Mouse (Mus musculus): ENCODE measurements at regions not wholly inside any gene's neighbourhood (a gene's known extent, or its start where the extent isn't known, plus 50 kb on each side); places are given as distances from the start of the nearest gene placed in this dataset.

GRCm38 (mm10) chr15:13455560-13456219, 282.2 kb upstream of the Cdh6 start:
- DNase-seq = no peak

- no peak for DNase-seq
Measured at GRCm38 (mm10) chr15:13450385-13450784, 276.9 kb upstream of the Cdh6 start.

GRCm38 (mm10) chr15:13434608-13435007, 261.1 kb upstream of the Cdh6 start:
- DNase-seq = no peak

GRCm38 (mm10) chr15:13432971-13433370, 259.5 kb upstream of the Cdh6 start:
- no peak for DNase-seq

DNA sequence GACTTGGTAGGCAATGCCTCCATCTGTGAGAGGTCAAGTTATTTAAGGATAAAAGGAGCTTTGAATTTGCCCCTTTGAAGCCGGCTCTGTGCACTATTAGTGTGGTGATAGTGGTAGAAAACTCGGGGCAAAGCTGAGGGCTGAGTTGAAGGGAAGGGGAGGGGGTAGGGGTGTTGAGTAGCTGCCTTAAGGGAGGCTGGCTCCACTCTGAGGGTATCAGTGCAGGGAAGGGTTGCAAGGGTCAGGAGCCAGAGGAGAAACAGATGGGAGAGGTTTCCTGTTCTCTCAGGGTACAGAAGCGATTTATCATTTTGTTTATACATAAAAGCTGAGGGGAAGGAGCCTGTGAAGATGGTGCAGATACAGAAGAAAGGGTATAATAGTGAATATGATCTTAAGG, 246.1 kb upstream of the Cdh6 start:
- DNase-seq = peak; percentile 61

DNA sequence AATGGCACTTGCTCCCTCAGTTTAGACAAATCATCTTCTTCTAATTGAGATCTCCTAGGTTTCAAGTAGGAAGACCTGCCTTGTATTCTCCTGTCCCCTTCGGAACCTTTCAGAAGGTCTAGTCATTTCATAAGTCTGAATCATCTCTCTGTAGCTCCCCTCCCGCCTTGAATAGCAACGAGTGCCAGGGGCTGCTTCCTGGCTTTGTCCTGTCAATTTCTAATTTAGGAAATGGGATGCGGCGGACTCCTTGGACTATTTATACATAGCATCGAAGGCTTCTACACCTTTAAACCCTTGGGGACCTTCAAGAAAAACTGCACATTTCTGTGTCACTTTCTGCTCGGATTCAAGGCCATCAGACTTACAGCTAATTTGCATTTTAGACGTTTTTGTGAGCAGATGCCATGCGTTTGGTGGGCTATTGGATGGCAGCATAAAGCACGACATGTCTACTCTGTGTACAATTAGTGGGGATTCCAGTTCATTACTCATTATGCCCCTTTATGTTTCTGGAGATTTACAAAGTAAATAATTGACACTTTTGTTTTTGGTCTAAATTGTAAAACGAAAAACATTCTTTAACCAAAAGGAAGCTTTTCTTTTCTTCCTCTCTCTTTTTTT, 236.7 kb upstream of the Cdh6 start:
- no peak for DNase-seq

DNA sequence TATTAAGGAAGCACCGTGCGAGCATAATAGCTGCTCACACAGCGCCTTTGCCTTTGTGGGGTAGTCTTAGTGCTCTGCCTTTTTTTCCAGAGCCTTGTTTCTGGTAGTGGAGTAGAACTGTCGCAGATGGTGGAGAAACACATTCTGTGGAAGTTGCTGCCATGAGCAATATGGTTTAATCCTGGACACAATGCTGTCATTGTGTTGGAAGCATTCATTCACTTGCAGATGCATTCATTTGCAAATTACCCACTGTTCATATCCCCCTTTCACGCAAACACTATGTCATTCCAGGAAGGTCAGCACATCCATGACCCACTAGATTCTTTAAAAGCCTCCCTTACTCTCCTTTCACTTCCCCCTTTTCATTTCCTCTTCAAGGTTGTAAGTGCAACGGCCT, 219.7 kb upstream of the Cdh6 start:
- peak; percentile 78 for DNase-seq

- DNase-seq = no peak
Measured at GRCm38 (mm10) chr15:13391331-13391730, 217.9 kb upstream of the Cdh6 start.

- peak; percentile 18 for DNase-seq
Measured at GRCm38 (mm10) chr15:13384815-13385214, 211.3 kb upstream of the Cdh6 start.

DNA sequence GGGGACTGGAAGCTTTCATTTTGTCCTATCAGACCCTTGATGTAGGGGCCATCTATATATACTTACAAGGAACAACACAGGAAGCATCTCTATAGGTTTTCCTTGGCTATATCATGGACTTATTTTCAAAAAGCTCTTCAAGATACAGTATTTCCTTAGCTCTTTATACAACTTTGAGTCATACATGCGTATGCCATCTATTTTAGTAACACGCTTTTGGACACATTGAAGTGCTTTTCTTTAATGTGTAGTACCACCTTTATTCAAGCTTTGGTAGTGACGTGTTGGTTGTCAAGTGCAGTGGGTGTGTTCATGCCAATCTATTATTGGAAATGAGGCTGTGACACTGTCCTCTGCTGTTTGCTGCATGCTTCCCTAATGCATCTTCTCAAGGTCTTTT, 202.1 kb upstream of the Cdh6 start:
- no peak for DNase-seq

DNA sequence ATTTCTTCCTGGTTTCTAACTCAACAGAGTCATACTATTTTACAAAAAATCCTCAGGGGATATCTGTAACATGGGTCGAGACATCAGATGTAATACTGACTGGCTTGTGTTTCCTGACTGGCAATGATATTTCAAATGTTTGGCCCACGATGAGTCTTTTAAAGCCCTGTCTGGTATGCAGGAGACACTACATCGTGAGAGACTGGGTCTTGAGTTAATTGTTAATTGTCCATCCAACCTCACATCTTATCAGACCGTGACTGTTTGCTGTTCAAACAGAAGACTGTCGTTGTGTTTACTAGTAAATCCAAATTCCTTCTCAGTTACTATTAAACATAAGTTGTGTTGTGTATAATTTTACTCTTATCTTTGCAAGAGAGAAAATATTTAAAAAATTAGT, 195.3 kb upstream of the Cdh6 start:
- DNase-seq = no peak

DNA sequence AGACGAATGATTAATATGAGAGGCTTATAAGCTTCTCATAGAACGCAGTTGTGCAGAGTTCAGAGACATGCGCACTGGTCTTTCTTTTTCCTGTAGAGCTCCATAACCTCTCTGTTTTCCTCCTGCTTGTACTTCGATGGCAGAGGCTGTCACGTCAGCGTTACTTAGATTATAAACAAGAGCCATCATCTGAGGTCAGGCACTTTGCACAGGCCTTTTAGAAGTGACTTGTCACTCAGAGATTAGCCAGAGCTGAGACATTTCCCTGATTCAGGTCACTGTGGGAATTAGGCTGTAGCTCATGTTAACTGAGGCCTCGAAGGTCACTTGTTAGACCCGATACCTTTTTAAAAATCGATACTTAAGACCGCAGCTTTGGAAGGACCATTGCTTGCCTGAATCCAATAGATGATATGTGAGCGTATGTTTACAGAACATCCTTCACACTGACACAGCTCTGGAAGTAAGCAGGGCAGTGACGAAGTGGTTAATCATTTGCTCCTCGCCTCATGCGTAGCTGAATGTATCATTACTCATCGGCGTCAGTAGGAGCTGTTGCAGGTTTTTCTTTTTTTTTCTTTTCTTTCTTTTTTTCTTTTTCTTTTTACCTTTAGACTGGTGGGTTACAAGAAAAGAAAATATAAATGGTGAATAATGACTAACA, 193.9 kb upstream of the Cdh6 start:
- peak; percentile 16 for DNase-seq

DNA sequence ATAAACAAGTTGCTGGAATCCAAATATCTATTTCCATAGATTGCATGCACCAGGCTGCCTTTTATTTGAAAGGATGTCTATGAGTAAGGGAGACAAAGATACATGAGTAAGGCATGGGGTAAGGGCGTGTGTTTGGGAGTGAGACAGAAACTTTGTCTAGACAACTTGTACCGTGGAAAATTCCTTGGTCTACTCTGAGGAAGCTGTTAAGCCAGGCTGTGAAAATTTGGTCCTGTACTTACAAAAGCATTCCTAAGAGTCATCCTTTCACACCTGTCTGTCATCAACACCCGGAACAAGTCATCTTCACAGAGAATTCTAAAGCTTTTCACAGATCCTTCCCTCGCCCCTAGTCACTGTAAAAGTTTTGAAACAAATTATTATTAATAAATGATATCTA, 193.1 kb upstream of the Cdh6 start:
- no peak for DNase-seq

DNA sequence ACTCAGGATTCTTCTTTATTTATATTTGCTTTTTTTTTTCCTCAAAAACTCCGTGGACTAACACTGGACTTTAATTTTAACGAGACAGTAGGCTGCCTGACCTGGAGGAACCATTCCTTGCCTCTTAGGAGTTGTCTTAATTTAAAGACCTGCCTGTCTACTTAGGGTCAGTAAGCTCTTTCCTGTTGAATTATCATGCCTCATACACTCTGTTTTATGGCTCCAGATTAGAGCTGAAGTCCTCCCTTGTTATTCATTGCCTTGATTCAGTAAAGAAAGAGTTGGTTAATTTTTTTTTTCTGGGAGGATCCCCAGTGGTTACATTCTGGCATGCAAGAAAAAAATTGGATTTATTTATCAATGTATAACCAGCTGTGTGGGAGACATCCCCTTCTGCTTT, 187.3 kb upstream of the Cdh6 start:
- DNase-seq = no peak

DNA sequence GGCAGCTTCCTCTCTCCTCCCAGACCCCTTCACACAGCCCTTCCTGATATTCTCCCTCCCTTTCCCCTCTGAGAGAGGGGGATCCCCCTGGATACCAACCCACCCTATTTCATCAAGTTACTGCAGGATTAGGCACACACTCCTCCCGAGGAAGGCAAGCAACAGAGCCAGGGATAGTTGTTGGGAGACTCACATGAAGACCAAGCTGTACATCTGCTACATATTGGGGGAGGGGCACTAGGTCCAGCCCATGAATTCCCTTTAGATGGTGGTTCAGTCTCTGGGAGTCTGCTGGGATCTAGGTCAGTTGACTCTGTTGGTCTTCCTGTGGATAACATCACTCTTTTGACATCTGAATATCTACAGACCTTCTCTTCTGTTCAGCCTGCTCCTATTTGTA, 185.6 kb upstream of the Cdh6 start:
- no peak for DNase-seq

- no peak for DNase-seq
Measured at GRCm38 (mm10) chr15:13350321-13350720, 176.8 kb upstream of the Cdh6 start.

- DNase-seq = no peak
Measured at GRCm38 (mm10) chr15:13336392-13336791, 162.9 kb upstream of the Cdh6 start.

GRCm38 (mm10) chr15:13324439-13324838, 151.0 kb upstream of the Cdh6 start:
- DNase-seq = no peak

GRCm38 (mm10) chr15:13320599-13321348, 147.3 kb upstream of the Cdh6 start:
- peak; percentile 24 for DNase-seq

GRCm38 (mm10) chr15:13304562-13304961, 131.1 kb upstream of the Cdh6 start:
- DNase-seq = no peak

DNA sequence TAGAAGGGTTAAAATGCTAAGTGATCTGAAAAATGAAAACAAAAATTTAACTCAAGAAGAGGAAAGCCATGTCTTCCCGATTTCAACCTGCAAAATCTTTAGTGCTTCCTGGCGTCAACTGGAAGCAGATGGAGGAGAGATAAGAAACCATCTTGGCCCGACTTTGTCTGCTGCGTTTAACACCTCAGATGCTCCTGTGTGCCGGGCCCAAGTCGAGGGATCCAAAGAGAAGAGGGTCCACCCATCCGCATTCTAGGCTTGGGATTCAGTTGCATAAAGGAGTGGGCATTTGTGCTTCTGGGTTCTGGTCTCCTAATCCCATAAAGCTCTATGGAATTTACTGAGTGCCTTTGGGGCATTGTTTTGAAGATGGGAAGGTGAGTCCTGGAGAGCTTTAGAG, 130.0 kb upstream of the Cdh6 start:
- no peak for DNase-seq

DNA sequence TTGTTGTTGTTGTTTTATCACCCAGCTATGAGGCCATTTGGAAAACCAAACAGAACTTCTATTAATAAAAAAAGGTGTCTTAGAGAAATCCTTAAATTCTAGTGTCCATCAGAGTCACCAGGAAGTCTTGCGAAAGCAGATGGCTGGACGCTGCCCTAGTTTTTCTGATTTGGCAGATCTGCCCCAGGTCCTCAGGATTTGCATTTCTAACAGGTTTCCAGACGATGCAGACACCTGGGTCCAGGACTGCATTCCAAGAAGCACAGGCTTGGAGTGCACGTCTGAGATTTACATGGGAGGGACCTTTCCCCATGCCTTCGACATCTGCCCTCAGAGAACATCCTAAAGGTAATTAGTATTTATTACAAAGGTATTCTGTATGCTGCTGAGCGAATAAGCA, 129.2 kb upstream of the Cdh6 start:
- DNase-seq = no peak

DNA sequence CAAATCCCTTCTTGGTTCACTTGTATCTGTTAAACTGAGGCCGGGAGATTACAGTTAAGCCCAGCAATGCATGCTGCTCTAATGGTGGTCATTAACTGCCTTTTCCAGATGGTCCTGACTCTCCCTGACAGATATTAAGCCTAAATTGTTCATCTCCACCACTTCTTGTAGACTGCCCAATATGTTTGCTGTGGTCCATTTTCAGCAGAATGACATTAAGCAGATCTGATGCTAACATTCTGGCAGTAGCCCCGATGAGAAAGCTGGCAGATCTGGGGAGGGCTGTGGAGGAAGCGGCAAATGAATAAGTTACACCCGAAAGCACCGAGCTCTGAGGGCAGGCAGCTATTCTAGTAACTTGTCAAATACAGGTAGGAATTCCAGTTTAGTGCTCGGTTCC, 123.5 kb upstream of the Cdh6 start:
- no peak for DNase-seq

- DNase-seq = no peak
Measured at GRCm38 (mm10) chr15:13289064-13289463, 115.6 kb upstream of the Cdh6 start.

All from embryo, embryonic 11 days (tissue).